Mouse (Mus musculus) neural tube, embryonic 13.5 days (tissue): ENCODE results near the gene Btbd2. TPM values are rescaled to one million over a fixed set of nuclear protein-coding genes. Genes with fewer than 3 reads are reported as not detected.

ENCODE experiments used
- ATAC-seq: fragments of 200-750 bp; cut with Nextera tagmentation; 2 replicates; pipeline ENCODE4 v1.8.0; 2017; ENCODE audit warnings: low read depth, mild to moderate bottlenecking, moderate TSS enrichment, moderate library complexity
- H3K27ac ChIP-seq: fragments of 300-500 bp; sonication (generic); replicated peaks from 2 replicates; pipeline ENCODE4 v1.5.1; 2015; ENCODE audit warnings: moderate library complexity, mild to moderate bottlenecking, inconsistent platforms
- H3K27me3 ChIP-seq: fragments of 300-500 bp; sonication (generic); 2 replicates; pipeline ENCODE4 v1.6.1; 2015; ENCODE audit warnings: mild to moderate bottlenecking, inconsistent platforms
- H3K36me3 ChIP-seq: fragments of 300-500 bp; sonication (generic); 2 replicates; pipeline ENCODE4 v1.6.1; 2015; ENCODE audit warnings: mild to moderate bottlenecking, inconsistent platforms
- H3K4me1 ChIP-seq: fragments of 300-500 bp; sonication (generic); replicated peaks from 2 replicates; pipeline ENCODE4 v1.6.1; 2015; ENCODE audit warnings: inconsistent platforms
- H3K4me2 ChIP-seq: fragments of 300-500 bp; sonication (generic); 2 replicates; pipeline ENCODE4 v1.6.1; 2015; ENCODE audit warnings: inconsistent platforms, mild to moderate bottlenecking, moderate library complexity
- H3K4me3 ChIP-seq: fragments of 300-500 bp; sonication (generic); 2 replicates; pipeline ENCODE4 v1.5.1; 2015; ENCODE audit warnings: mild to moderate bottlenecking, inconsistent platforms
- H3K9ac ChIP-seq: fragments of 300-500 bp; sonication (generic); 2 replicates; pipeline ENCODE4 v1.6.1; 2015; ENCODE audit warnings: moderate library complexity, mild to moderate bottlenecking, inconsistent platforms
- H3K9me3 ChIP-seq: fragments of 300-500 bp; sonication (generic); 2 replicates; pipeline ENCODE4 v1.6.1; 2016; ENCODE audit warnings: inconsistent platforms
- WGBS: fragments of 180-500 bp; shearing (Covaris S2); methylation state at CpG from one replicate; pipeline ENCODE4 v1.1.7; 2015; 5-methylcytosine and 5-hydroxymethylcytosine counted together
- polyA plus RNA-seq: library from polyadenylated mRNA; unstranded; fragments of >200 nt; fragmentation: Nextera tagmentation; extraction: Ambion mirVana; gene quantifications from 2 replicates; pipeline ENCODE4 v1.2.1, GENCODE M21; 2015

Gene Btbd2
- polyA plus RNA-seq, 1 experiment from 2014 or later, result 93.9 TPM

DNA sequence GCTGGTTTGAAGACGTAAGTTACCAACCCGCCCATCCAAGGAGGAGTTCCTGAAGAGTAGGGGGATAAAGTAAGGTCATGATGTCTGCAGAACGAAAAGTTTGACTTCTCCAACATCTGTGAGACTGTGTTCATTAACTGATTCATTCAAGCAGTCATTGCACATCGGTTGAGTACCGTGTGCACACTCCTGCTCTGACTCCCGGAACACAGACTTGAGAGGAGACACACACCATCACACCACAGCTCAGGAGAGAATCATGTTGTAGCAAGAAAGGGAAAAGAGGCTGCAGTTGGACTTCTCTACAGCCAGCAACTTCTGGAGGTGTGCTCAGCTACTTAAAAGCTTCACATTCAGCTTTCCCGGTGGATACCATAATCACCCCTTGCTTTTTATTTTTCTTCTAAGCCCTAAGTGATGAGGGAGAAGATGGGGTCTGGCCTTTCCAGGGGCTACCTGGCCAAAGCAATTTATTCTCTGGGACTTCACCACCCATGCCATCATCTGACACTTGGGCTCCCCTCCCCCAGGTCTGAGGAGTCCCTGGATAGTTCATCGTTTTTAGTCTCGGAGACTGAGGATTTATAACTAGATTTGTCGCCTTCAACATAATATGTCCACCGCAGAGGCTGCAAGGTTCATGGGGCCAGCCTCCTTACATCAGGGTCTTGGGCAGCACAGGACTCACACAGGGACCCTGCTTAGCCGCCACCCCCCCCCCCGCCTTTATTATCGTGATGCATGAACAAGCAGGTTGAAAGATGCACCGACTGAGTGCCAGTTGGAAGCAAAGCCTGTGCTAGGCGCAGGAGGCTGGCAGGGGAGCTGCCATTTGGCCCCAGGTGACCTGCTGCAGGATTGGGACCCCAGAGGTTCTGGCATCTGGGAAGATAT lies 35.8 kb downstream of the Btbd2 start:
- Histone ChIP-seq H3K4me3 (peak overlapping the region; percentile 90), H3K4me1 (peaks cover 39% of the 10 kb centered on the region), H3K9ac (peak overlapping the region; percentile 71), H3K27ac (peak overlapping the region; percentile 96), H3K36me3 (0 out of 2 replicates have a peak, but pooled peaks cover 4% of the 10 kb centered on the region), H3K9me3 (no peaks in the 10 kb centered on the region), H3K27me3 (no peaks in the 10 kb centered on the region), H3K4me2 (peak overlapping the region; percentile 68)
- WGBS, result 55% methylated on average over 16 of the region's 16 CpGs
- no peak; the same call in 1 of the 2 replicates for ATAC-seq

DNA sequence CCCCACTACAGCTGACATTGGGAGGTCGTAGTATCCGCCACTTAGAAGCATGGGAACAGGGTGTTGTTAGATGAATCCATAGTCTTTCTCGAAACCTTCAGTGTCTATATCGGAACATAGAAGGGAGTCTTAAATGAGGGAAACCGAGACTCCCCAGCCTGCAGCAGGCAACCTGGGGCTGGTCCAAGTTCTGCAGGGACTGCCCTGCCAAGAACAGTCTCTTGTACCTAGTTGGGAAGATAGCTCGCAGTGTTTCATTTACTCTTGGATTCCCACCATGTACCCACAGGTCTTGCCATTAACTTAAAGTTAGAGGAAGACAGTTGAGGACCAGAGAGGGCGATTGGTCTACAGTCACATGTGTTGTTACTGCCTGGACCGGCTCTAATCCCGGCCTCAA lies 36.5 kb downstream of the Btbd2 start:
- no peak for ATAC-seq
- no peak overlapping the region for H3K4me2 ChIP-seq
- H3K4me3 ChIP-seq, result no peak overlapping the region
- no peaks in the 10 kb centered on the region for H3K9me3 ChIP-seq
- no peaks in the 10 kb centered on the region for H3K27me3 ChIP-seq
- H3K27ac ChIP-seq, result no peak overlapping the region
- 89% methylated on average over 9 of the region's 9 CpGs for WGBS
- no peak overlapping the region for H3K9ac ChIP-seq
- peaks cover 11% of the 10 kb centered on the region for H3K36me3 ChIP-seq
- H3K4me1 ChIP-seq, result peaks cover 32% of the 10 kb centered on the region

DNA sequence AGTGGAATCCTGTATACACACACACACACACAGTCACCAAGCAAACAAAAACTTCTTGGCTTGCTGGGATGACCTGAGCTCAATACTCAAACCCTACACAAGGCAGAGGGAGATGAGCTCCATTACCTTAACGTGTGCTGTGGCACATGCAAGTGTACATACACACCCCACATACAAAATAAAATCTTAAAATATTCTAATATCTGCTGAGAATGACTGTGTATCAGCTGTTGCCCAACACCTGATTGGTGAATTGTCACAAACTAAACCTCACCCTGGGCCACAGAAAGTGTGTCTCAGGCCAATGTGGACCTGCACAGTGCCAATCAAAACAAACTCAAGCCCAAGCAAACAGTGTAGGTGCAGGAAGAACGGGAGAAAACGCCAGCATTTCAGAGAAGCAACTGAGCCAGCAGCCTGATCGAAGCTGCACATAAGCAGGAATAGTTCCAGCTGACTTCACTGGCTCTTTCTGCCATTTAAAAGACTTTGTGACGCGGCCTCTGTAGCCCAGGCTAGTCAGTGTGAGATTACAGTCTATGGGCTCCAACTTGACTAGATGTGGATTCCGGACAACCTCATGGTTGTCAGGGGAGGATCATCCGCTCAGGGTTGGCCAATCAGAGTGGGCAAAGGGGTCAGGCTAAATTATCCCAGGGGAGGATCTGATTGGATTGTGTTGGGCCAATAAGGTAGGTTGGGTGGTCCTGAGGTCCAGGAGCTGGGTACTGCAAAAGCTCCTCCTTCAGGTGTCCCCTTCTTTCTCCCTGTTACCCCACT lies 37.2 kb downstream of the Btbd2 start:
- Histone ChIP-seq H3K27me3 (no peaks in the 10 kb centered on the region), H3K36me3 (peaks cover 18% of the 10 kb centered on the region), H3K27ac (no peak overlapping the region), H3K4me3 (no peak overlapping the region), H3K4me1 (peaks cover 25% of the 10 kb centered on the region), H3K9me3 (no peaks in the 10 kb centered on the region), H3K9ac (0 out of 2 replicates have a peak overlapping the region, but pooled peaks have one; percentile 34), H3K4me2 (no peak overlapping the region)
- ATAC-seq, result no peak
- 38% methylated on average over 8 of the region's 8 CpGs for WGBS

DNA sequence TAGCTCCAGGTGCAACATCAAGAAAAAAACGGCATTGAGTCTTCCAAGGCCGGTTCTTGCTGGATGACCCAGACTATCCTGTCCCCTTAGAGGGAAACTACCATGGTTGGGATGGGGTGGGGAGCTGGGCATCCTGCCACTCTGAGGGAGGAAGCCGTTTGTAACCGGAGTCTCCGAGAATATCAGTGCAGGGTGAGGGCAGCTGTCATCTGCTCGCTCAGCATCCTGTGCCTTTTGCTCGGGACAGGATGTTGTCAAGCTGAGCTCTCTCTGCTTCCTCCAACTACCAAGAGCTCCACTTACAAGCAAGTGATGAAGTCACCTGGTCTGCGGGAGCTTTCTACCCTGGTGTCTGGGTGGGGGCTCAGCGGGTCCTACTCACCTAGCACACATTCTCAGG lies 38.7 kb downstream of the Btbd2 start:
- 82% methylated on average over 9 of the region's 9 CpGs for WGBS
- Histone ChIP-seq H3K27ac (no peak overlapping the region), H3K36me3 (peaks cover 30% of the 10 kb centered on the region), H3K4me1 (peaks cover 10% of the 10 kb centered on the region), H3K4me3 (no peak overlapping the region), H3K9me3 (no peaks in the 10 kb centered on the region), H3K9ac (no peak overlapping the region), H3K4me2 (no peak overlapping the region), H3K27me3 (no peaks in the 10 kb centered on the region)
- ATAC-seq, result no peak

DNA sequence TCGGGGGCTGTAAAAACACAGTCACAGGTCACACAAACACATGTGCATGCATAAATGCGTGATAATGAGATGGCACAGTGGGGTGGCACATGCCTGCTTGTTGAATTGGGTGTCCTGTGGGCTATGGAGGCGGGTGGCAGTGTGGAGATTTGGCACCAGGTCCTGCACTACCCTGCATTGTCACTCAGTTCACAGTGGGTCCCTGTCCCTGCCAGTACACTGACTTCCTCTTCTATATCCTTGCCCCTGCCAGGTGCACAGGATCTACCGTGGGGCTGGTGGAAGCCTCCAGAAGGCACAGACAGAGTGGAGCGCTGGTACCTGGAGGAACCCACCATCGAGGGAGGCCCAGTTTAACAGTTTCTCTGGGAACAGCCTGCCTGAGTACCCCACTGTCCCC lies 42.5 kb downstream of the Btbd2 start:
- peaks cover 54% of the 10 kb centered on the region for H3K36me3 ChIP-seq
- 83% methylated on average over 6 of the region's 6 CpGs for WGBS
- no peak overlapping the region for H3K4me2 ChIP-seq
- no peaks in the 10 kb centered on the region for H3K9me3 ChIP-seq
- no peak overlapping the region for H3K4me3 ChIP-seq
- no peaks in the 10 kb centered on the region for H3K4me1 ChIP-seq
- no peak overlapping the region for H3K9ac ChIP-seq
- no peak overlapping the region for H3K27ac ChIP-seq
- H3K27me3 ChIP-seq, result no peaks in the 10 kb centered on the region
- ATAC-seq, result no peak

DNA sequence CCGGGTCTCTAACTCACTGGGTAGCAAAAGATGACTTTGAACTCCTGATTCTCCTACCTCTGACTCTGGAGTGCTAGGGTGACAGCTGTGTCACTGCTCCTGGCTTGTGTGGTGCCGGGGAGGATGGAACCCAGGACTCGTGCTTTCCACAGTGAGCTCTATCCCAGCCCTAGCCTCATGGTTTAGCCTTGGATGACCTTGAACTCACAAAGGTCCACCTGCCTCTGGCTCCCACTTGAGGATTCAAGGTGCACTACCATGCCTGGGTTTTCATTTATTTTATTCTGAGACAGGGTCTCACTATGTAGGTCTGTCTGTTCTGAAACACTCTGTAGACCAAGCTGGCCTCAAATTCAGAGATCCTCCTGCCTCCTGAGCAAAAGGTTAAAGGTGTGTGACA lies 43.0 kb downstream of the Btbd2 start:
- Histone ChIP-seq H3K4me1 (no peaks in the 10 kb centered on the region), H3K9ac (no peak overlapping the region), H3K9me3 (no peaks in the 10 kb centered on the region), H3K4me3 (no peak overlapping the region), H3K4me2 (no peak overlapping the region), H3K27me3 (no peaks in the 10 kb centered on the region), H3K27ac (no peak overlapping the region), H3K36me3 (peaks cover 59% of the 10 kb centered on the region)
- 85% methylated on average over 3 of the region's 3 CpGs for WGBS
- no peak for ATAC-seq

DNA sequence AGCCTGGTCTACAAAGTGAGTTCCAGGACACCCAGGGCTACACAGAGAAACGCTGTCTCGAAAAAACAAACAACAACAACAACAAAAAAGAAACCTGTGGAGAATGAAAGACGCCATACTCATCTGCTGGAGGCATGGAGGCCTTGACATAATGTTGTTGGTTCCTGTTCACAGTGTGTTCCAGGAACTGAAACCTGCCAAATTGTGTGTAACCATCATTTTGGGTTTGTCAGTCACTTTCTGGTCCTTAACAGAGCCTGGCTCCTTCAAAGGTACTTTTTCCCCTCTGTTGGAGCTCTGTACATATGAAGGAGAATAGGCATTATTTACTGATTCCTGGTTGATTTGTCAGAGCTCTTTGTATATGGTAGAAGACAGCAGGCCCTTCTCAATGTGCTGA lies 45.0 kb downstream of the Btbd2 start:
- no peaks in the 10 kb centered on the region for H3K4me1 ChIP-seq
- WGBS, result 95% methylated on average over 3 of the region's 3 CpGs
- H3K27ac ChIP-seq, result no peak overlapping the region
- no peak overlapping the region for H3K4me3 ChIP-seq
- no peaks in the 10 kb centered on the region for H3K27me3 ChIP-seq
- no peak overlapping the region for H3K4me2 ChIP-seq
- no peak for ATAC-seq
- H3K9me3 ChIP-seq, result no peaks in the 10 kb centered on the region
- no peak overlapping the region for H3K9ac ChIP-seq
- peaks cover 77% of the 10 kb centered on the region for H3K36me3 ChIP-seq

DNA sequence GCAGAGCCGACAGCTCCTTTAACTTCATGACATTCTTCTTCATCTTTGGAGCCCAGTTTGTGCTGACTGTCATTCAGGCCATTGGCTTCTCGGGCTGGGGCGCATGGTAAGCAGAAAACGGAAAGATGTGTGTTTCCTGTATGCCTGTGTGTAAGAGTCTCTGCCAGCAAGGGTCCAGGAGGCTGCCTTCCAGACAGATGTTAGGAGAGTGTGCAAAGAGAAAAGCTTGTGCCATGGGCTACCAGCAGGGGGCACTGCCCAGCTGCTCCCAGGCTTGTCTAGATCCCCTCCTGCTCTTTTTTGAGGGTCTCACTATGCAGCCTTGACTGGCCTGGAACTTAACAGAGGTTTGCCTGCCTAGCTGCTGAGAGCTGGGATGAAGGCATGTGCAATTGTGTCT lies 45.8 kb downstream of the Btbd2 start:
- H3K27me3 ChIP-seq, result no peaks in the 10 kb centered on the region
- no peak overlapping the region for H3K9ac ChIP-seq
- H3K4me1 ChIP-seq, result no peaks in the 10 kb centered on the region
- no peaks in the 10 kb centered on the region for H3K9me3 ChIP-seq
- ATAC-seq, result no peak
- no peak overlapping the region for H3K4me3 ChIP-seq
- H3K4me2 ChIP-seq, result no peak overlapping the region
- peaks cover 82% of the 10 kb centered on the region for H3K36me3 ChIP-seq
- H3K27ac ChIP-seq, result no peak overlapping the region
- 82% methylated on average over 4 of the region's 4 CpGs for WGBS

DNA sequence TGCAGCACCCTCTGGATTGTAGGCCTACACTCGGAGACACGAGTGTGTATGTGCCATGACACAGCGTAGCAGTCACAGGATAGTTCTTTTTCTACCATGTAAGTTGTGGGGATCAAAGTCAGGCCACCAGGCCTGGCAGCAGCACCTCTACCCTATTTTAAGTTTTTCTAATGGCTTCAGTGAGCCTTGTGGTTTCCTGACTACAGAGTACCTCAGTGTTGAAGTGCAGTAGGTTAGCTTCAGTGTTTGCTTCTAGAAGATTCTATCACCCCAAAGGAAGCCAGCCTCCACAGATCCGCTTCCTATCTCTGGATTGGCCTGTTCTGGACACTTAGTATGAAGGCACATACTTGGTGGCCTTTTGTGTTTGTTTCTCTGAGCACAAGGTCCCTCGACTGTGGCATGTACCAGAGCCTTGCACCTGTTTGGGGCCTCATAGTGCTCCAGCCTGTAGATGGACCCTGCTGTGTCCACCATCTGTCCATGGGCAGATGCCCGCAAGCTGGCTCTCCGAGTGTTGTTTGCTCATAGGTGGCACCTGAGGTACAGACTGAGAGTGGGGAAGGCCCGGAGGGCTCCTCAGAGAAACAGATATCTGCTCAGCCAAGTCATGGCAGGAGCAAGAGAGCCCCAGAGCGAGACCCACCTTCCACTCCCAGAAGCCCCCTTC lies 46.6 kb downstream of the Btbd2 start:
- no peaks in the 10 kb centered on the region for H3K9me3 ChIP-seq
- H3K27ac ChIP-seq, result no peak overlapping the region
- ATAC-seq, result no peak
- no peak overlapping the region for H3K9ac ChIP-seq
- H3K4me2 ChIP-seq, result no peak overlapping the region
- no peaks in the 10 kb centered on the region for H3K27me3 ChIP-seq
- no peaks in the 10 kb centered on the region for H3K4me1 ChIP-seq
- 92% methylated on average over 9 of the region's 9 CpGs for WGBS
- H3K4me3 ChIP-seq, result no peak overlapping the region
- H3K36me3 ChIP-seq, result peaks cover 76% of the 10 kb centered on the region

DNA sequence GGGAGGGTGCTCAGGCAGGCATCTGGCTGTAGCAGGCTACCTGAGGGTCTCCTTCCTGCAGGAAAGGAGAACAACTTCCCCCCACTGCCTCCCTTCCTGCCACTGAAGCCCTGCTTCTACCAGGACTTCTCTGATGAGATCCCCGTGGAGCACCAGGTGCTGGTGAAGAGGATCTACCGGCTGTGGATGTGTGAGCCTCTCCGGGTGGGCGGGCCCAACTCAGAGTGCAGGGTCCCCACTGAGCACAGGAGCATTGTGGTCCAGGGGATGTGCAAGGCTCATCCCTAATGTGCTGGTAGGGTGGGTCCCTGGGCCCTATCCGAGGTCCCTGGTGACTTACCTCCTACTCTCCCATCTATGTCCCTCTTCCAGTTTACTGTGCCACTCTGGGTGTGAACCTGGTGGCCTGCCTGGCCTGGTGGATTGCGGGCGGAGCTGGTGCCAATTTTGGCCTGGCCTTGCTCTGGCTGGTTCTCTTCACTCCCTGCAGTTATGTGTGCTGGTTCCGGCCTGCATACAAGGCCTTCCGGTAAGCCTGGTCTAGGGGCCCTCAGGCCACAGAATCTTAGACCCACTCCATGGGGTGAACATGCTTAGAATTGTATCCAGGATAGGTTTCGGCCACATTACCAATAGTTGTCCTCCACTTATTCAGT lies 47.5 kb downstream of the Btbd2 start:
- Histone ChIP-seq H3K36me3 (peaks cover 67% of the 10 kb centered on the region), H3K4me1 (peaks cover 6% of the 10 kb centered on the region), H3K27me3 (no peaks in the 10 kb centered on the region), H3K27ac (no peak overlapping the region), H3K9me3 (no peaks in the 10 kb centered on the region), H3K4me2 (no peak overlapping the region), H3K4me3 (no peak overlapping the region), H3K9ac (no peak overlapping the region)
- WGBS, result 93% methylated on average over 10 of the region's 10 CpGs
- no peak for ATAC-seq

DNA sequence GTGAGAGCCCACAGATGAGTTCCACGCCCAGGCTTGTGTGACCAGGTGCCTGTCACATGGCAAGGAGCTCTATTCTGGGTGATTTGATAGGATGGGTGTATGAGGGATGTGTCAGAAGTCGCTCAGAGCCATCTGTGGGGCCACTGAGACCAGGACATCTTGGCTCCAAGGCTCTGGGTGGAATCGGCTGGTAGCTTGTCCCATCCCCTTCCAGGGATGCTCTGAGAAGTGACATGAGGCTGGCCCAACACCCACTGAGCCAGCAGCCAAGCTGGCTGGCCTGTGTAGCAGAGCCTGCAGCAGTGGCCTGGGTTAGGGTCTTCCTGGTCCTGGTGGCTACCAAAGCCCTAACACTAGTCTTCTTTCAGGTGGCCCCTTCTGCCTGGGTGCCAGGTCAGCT lies 48.4 kb downstream of the Btbd2 start:
- WGBS, result 88% methylated on average over 3 of the region's 3 CpGs
- Histone ChIP-seq H3K27ac (no peak overlapping the region), H3K4me2 (no peak overlapping the region), H3K4me3 (no peak overlapping the region), H3K4me1 (peaks cover 16% of the 10 kb centered on the region), H3K27me3 (no peaks in the 10 kb centered on the region), H3K9ac (0 out of 2 replicates have a peak overlapping the region, but pooled peaks have one; percentile 5), H3K9me3 (no peaks in the 10 kb centered on the region), H3K36me3 (peaks cover 60% of the 10 kb centered on the region)
- no peak for ATAC-seq
